Mouse (Mus musculus): Measurements from ENCODE around the gene Prcd. TPM values are rescaled to one million over a fixed set of nuclear protein-coding genes. Genes with fewer than 3 reads are reported as not detected.

The Prcd gene
- polyA plus RNA-seq, 1 experiment from 2014 or later: 0.84 TPM

DNA sequence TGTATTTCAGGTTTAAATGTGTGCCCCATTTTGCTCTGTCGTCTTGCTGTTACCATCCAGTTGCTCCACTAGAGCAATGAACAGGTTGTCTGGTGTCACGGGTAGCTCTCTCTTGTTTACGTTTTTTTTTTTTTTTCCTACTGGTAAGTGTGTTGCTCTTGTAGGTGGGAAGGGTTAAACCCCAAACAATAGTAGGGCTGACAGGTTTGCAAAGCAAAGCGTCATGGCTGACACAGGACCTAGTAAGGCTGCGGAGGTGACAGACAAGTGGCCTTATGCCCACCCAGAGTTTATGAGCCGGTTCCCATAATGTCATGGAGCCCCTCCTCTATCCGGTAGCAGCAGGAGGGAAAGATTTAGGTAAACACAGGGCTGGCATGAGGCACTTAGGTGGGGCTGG, 53.0 kb downstream of the Prcd start:
- Histone ChIP-seq H3K36me3 (ENCODE audit: control insufficient read depth, insufficient read depth, low read length) (no peaks in the 10 kb centered on the region), H3K4me3 (ENCODE audit: low read depth, low read length) (no peak overlapping the region), H3K4me2 (ENCODE audit: low read depth, low read length) (no peak overlapping the region), H3K9ac (ENCODE audit: low read depth, low read length) (no peak overlapping the region), H3K27ac (replicated peaks; ENCODE audit: low read depth, low read length) (no peak overlapping the region), H3K27me3 (replicated peaks; ENCODE audit: control insufficient read depth, insufficient read depth, low read length) (no peaks in the 10 kb centered on the region), H3K4me1 (ENCODE audit: control insufficient read depth, insufficient read depth, low read length) (no peaks in the 10 kb centered on the region; the same call in 1 of the 2 replicates), H3K9me3 (ENCODE audit: control insufficient read depth, low read length) (no peaks in the 10 kb centered on the region)
- DNase-seq (ENCODE audit: low spot score) (no peak), ATAC-seq (ENCODE audit: low read depth) (no peak)
- WGBS: 54% methylated on average over 7 of the region's 7 CpGs

GRCm38 (mm10) chr11:116710171-116710570, 56.8 kb downstream of the Prcd start:
- no peaks in the 10 kb centered on the region for H3K27me3 ChIP-seq (replicated peaks; ENCODE audit: control insufficient read depth, insufficient read depth, low read length)
- 47% methylated on average over 10 of the region's 10 CpGs for WGBS
- H3K4me1 ChIP-seq (ENCODE audit: control insufficient read depth, insufficient read depth, low read length): no peaks in the 10 kb centered on the region; the same call in 1 of the 2 replicates
- DNase-seq (ENCODE audit: low spot score): no peak
- no peak overlapping the region for H3K4me2 ChIP-seq (ENCODE audit: low read depth, low read length)
- no peak overlapping the region for H3K4me3 ChIP-seq (ENCODE audit: low read depth, low read length)
- H3K9ac ChIP-seq (ENCODE audit: low read depth, low read length): no peak overlapping the region
- H3K9me3 ChIP-seq (ENCODE audit: control insufficient read depth, low read length): no peaks in the 10 kb centered on the region
- H3K36me3 ChIP-seq (ENCODE audit: control insufficient read depth, insufficient read depth, low read length): no peaks in the 10 kb centered on the region
- ATAC-seq (ENCODE audit: low read depth): no peak
- no peak overlapping the region for H3K27ac ChIP-seq (replicated peaks; ENCODE audit: low read depth, low read length)

DNA sequence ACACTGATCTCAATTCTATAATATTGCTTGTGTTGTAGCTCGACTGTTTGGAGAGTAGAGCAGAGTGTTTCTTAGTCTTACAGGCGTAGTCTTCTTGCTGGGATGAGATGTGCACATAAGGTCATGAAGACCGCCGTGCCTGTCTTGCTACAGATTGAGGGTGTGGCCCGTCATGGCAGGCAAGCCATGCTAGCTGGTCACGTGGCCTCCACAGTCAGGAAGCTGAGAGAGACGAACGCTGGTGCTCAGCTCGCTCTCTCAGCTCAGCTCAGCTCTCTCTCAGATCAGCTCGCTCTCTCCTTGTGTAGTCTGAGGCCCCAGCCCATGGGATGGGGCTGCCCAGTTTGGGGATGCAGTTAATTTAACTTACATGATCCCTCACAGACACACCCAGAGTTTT, 57.5 kb downstream of the Prcd start:
- 89% methylated on average over 10 of the region's 10 CpGs for WGBS
- H3K9ac ChIP-seq (ENCODE audit: low read depth, low read length): no peak overlapping the region
- no peak for DNase-seq (ENCODE audit: low spot score)
- H3K4me1 ChIP-seq (ENCODE audit: control insufficient read depth, insufficient read depth, low read length): no peaks in the 10 kb centered on the region; the same call in 1 of the 2 replicates
- no peak for ATAC-seq (ENCODE audit: low read depth)
- H3K27ac ChIP-seq (replicated peaks; ENCODE audit: low read depth, low read length): no peak overlapping the region
- no peak overlapping the region for H3K4me2 ChIP-seq (ENCODE audit: low read depth, low read length)
- no peak overlapping the region for H3K4me3 ChIP-seq (ENCODE audit: low read depth, low read length)
- no peaks in the 10 kb centered on the region for H3K36me3 ChIP-seq (ENCODE audit: control insufficient read depth, insufficient read depth, low read length)
- no peaks in the 10 kb centered on the region for H3K9me3 ChIP-seq (ENCODE audit: control insufficient read depth, low read length)
- no peaks in the 10 kb centered on the region for H3K27me3 ChIP-seq (replicated peaks; ENCODE audit: control insufficient read depth, insufficient read depth, low read length)

- H3K36me3 ChIP-seq (ENCODE audit: control insufficient read depth, insufficient read depth, low read length): no peaks in the 10 kb centered on the region
- 86% methylated on average over 12 of the region's 12 CpGs for WGBS
- no peak overlapping the region for H3K4me3 ChIP-seq (ENCODE audit: low read depth, low read length)
- no peak for DNase-seq (ENCODE audit: low spot score)
- H3K4me1 ChIP-seq (ENCODE audit: control insufficient read depth, insufficient read depth, low read length): no peaks in the 10 kb centered on the region; the same call in 1 of the 2 replicates
- no peaks in the 10 kb centered on the region for H3K27me3 ChIP-seq (replicated peaks; ENCODE audit: control insufficient read depth, insufficient read depth, low read length)
- H3K9me3 ChIP-seq (ENCODE audit: control insufficient read depth, low read length): no peaks in the 10 kb centered on the region
- no peak overlapping the region for H3K27ac ChIP-seq (replicated peaks; ENCODE audit: low read depth, low read length)
- no peak overlapping the region for H3K4me2 ChIP-seq (ENCODE audit: low read depth, low read length)
- H3K9ac ChIP-seq (ENCODE audit: low read depth, low read length): no peak overlapping the region
- no peak for ATAC-seq (ENCODE audit: low read depth)
These were observed 60.7 kb downstream of the Prcd start for GRCm38 (mm10) chr11:116714052-116714451.

Other genes with a start within 250 kb of the Prcd start
- gene Rnf157, start 240.5 kb upstream of the Prcd start, polyA plus RNA-seq (2014; fragmentation: Nextera tagmentation; extraction: Ambion mirVana): 17.7 and 18.2 TPM in 2 replicates
- 46.3 and 47.6 TPM in 2 replicates for gene Ubald2, start 219.4 kb upstream of the Prcd start, polyA plus RNA-seq (2014; fragmentation: Nextera tagmentation; extraction: Ambion mirVana)
- 0.14 and 0.30 TPM in 2 replicates for gene Qrich2, start 187.3 kb upstream of the Prcd start, polyA plus RNA-seq (2014; fragmentation: Nextera tagmentation; extraction: Ambion mirVana)
- 122 and 145 TPM in 2 replicates for gene Prpsap1, start 159.3 kb upstream of the Prcd start, polyA plus RNA-seq (2014; fragmentation: Nextera tagmentation; extraction: Ambion mirVana)
- gene Sphk1, start 122.6 kb upstream of the Prcd start, polyA plus RNA-seq (2014; fragmentation: Nextera tagmentation; extraction: Ambion mirVana): 7.8 and 8.4 TPM in 2 replicates
- gene Ube2o, start 72.1 kb upstream of the Prcd start, polyA plus RNA-seq (2014; fragmentation: Nextera tagmentation; extraction: Ambion mirVana): 15.4 and 17.4 TPM in 2 replicates
- not detected in 2 replicates for gene Aanat, start 67.1 kb upstream of the Prcd start, polyA plus RNA-seq (2014; fragmentation: Nextera tagmentation; extraction: Ambion mirVana)
- gene Rhbdf2, start 26.5 kb upstream of the Prcd start, polyA plus RNA-seq (2014; fragmentation: Nextera tagmentation; extraction: Ambion mirVana): 3.6 and 4.4 TPM in 2 replicates
- gene Cygb, start 779 bp downstream of the Prcd start, polyA plus RNA-seq (2014; fragmentation: Nextera tagmentation; extraction: Ambion mirVana): 17.8 and 20.5 TPM in 2 replicates
- gene St6galnac1, start 122.0 kb downstream of the Prcd start, polyA plus RNA-seq (2014; fragmentation: Nextera tagmentation; extraction: Ambion mirVana): 0.11 TPM in 1 of 2 replicates, not detected in the other
- 17.3 and 17.6 TPM in 2 replicates for gene Mxra7, start 174.5 kb downstream of the Prcd start, polyA plus RNA-seq (2014; fragmentation: Nextera tagmentation; extraction: Ambion mirVana)
- 75.8 and 77.4 TPM in 2 replicates for gene Mettl23, start 189.7 kb downstream of the Prcd start, polyA plus RNA-seq (2014; fragmentation: Nextera tagmentation; extraction: Ambion mirVana)
- 72.9 and 74.8 TPM in 2 replicates for gene Jmjd6, start 189.9 kb downstream of the Prcd start, polyA plus RNA-seq (2014; fragmentation: Nextera tagmentation; extraction: Ambion mirVana)
- gene Mfsd11, start 198.9 kb downstream of the Prcd start, polyA plus RNA-seq (2014; fragmentation: Nextera tagmentation; extraction: Ambion mirVana): 42.8 and 43.9 TPM in 2 replicates
- gene Srsf2, start 199.6 kb downstream of the Prcd start, polyA plus RNA-seq (2014; fragmentation: Nextera tagmentation; extraction: Ambion mirVana): 663 and 697 TPM in 2 replicates

Measured in embryonic facial prominence, embryonic 14.5 days (tissue).